Mouse (Mus musculus): ENCODE data around the gene Slc35c1.
"Not testable (repeated sequence)": the region's sequence is repeated elsewhere in the genome, so short reads cannot be mapped to it uniquely, and the experiment has no call there.

Gene Slc35c1

GRCm38 (mm10) chr2:92483505-92483904, 23.2 kb upstream of the Slc35c1 start:
- H3K36me3 ChIP-seq (ENCODE audit: insufficient read depth, low read length) = no peaks in the 10 kb centered on the region
- peaks cover 19% of the 10 kb centered on the region for H3K4me1 ChIP-seq (replicated peaks; ENCODE audit: low read depth, low read length)
- H3K27me3 ChIP-seq (ENCODE audit: insufficient read depth, low read length) = peaks cover 62% of the 10 kb centered on the region
- TF ChIP-seq CTCF (conservative IDR thresholded peaks at IDR 0.05; ENCODE audit: low read length) = no peak
- TF ChIP-seq POU5F1 (IDR thresholded peaks at IDR 0.05; ENCODE audit: borderline replicate concordance, low read length) = no peak
- TF ChIP-seq NANOG (IDR thresholded peaks at IDR 0.05; ENCODE audit: borderline replicate concordance, low read length) = no peak
- H3K9me3 ChIP-seq (ENCODE audit: low read length) = no peaks in the 10 kb centered on the region
- H3K4me3 ChIP-seq (replicated peaks; ENCODE audit: low read length) = no peak overlapping the region

- TF ChIP-seq CTCF (conservative IDR thresholded peaks at IDR 0.05; ENCODE audit: low read length) = no peak
- TF ChIP-seq POU5F1 (IDR thresholded peaks at IDR 0.05; ENCODE audit: borderline replicate concordance, low read length) = no peak
- no peak for TF ChIP-seq NANOG (IDR thresholded peaks at IDR 0.05; ENCODE audit: borderline replicate concordance, low read length)
- Histone ChIP-seq H3K9me3 (ENCODE audit: low read length) (peaks cover 3% of the 10 kb centered on the region), H3K27me3 (ENCODE audit: insufficient read depth, low read length) (peaks cover 54% of the 10 kb centered on the region), H3K4me1 (replicated peaks; ENCODE audit: low read depth, low read length) (peaks cover 25% of the 10 kb centered on the region), H3K4me3 (replicated peaks; ENCODE audit: low read length) (no peak overlapping the region), H3K36me3 (ENCODE audit: insufficient read depth, low read length) (no peaks in the 10 kb centered on the region)
These were observed 22.2 kb upstream of the Slc35c1 start for GRCm38 (mm10) chr2:92482551-92482950.

GRCm38 (mm10) chr2:92478313-92478688, 18.0 kb upstream of the Slc35c1 start:
- TF ChIP-seq POU5F1 (IDR thresholded peaks at IDR 0.05; ENCODE audit: borderline replicate concordance, low read length) = no peak
- TF ChIP-seq NANOG (IDR thresholded peaks at IDR 0.05; ENCODE audit: borderline replicate concordance, low read length) = no peak
- TF ChIP-seq CTCF (conservative IDR thresholded peaks at IDR 0.05; ENCODE audit: low read length) = no peak
- peaks cover 23% of the 10 kb centered on the region for H3K9me3 ChIP-seq (ENCODE audit: low read length)
- H3K27me3 ChIP-seq (ENCODE audit: insufficient read depth, low read length) = peaks cover 13% of the 10 kb centered on the region
- peaks cover 19% of the 10 kb centered on the region for H3K4me1 ChIP-seq (replicated peaks; ENCODE audit: low read depth, low read length)
- no peak overlapping the region for H3K4me3 ChIP-seq (replicated peaks; ENCODE audit: low read length)
- H3K36me3 ChIP-seq (ENCODE audit: insufficient read depth, low read length) = no peaks in the 10 kb centered on the region

GRCm38 (mm10) chr2:92477672-92478312, 17.5 kb upstream of the Slc35c1 start:
- H3K4me3 ChIP-seq (replicated peaks; ENCODE audit: low read length) = no peak overlapping the region
- H3K9me3 ChIP-seq (ENCODE audit: low read length) = peaks cover 23% of the 10 kb centered on the region
- peaks cover 19% of the 10 kb centered on the region for H3K4me1 ChIP-seq (replicated peaks; ENCODE audit: low read depth, low read length)
- TF ChIP-seq NANOG (IDR thresholded peaks at IDR 0.05; ENCODE audit: borderline replicate concordance, low read length) (no peak), POU5F1 (IDR thresholded peaks at IDR 0.05; ENCODE audit: borderline replicate concordance, low read length) (no peak), CTCF (conservative IDR thresholded peaks at IDR 0.05; ENCODE audit: low read length) (no peak)
- H3K27me3 ChIP-seq (ENCODE audit: insufficient read depth, low read length) = peaks cover 7% of the 10 kb centered on the region
- no peaks in the 10 kb centered on the region for H3K36me3 ChIP-seq (ENCODE audit: insufficient read depth, low read length)

- H3K4me3 ChIP-seq (replicated peaks; ENCODE audit: low read length); H3K27me3 ChIP-seq (ENCODE audit: insufficient read depth, low read length); H3K36me3 ChIP-seq (ENCODE audit: insufficient read depth, low read length): not testable (repeated sequence)
- Histone ChIP-seq H3K9me3 (ENCODE audit: low read length) (peaks cover 23% of the 10 kb centered on the region), H3K4me1 (replicated peaks; ENCODE audit: low read depth, low read length) (peaks cover 26% of the 10 kb centered on the region)
These were observed 16.2 kb upstream of the Slc35c1 start for GRCm38 (mm10) chr2:92476580-92476979.

- no peaks in the 10 kb centered on the region for H3K27me3 ChIP-seq (ENCODE audit: insufficient read depth, low read length)
- peaks cover 23% of the 10 kb centered on the region for H3K9me3 ChIP-seq (ENCODE audit: low read length)
- no peak for TF ChIP-seq CTCF (conservative IDR thresholded peaks at IDR 0.05; ENCODE audit: low read length)
- no peak for TF ChIP-seq NANOG (IDR thresholded peaks at IDR 0.05; ENCODE audit: borderline replicate concordance, low read length)
- TF ChIP-seq POU5F1 (IDR thresholded peaks at IDR 0.05; ENCODE audit: borderline replicate concordance, low read length) = no peak
- no peak overlapping the region for H3K4me3 ChIP-seq (replicated peaks; ENCODE audit: low read length)
- peaks cover 27% of the 10 kb centered on the region for H3K4me1 ChIP-seq (replicated peaks; ENCODE audit: low read depth, low read length)
- H3K36me3 ChIP-seq (ENCODE audit: insufficient read depth, low read length) = no peaks in the 10 kb centered on the region
These were observed 15.4 kb upstream of the Slc35c1 start for GRCm38 (mm10) chr2:92475711-92476110.

- no peaks in the 10 kb centered on the region for H3K27me3 ChIP-seq (ENCODE audit: insufficient read depth, low read length)
- TF ChIP-seq CTCF (conservative IDR thresholded peaks at IDR 0.05; ENCODE audit: low read length) (no peak), POU5F1 (IDR thresholded peaks at IDR 0.05; ENCODE audit: borderline replicate concordance, low read length) (no peak), NANOG (IDR thresholded peaks at IDR 0.05; ENCODE audit: borderline replicate concordance, low read length) (no peak)
- H3K4me3 ChIP-seq (replicated peaks; ENCODE audit: low read length) = no peak overlapping the region
- peaks cover 23% of the 10 kb centered on the region for H3K9me3 ChIP-seq (ENCODE audit: low read length)
- H3K36me3 ChIP-seq (ENCODE audit: insufficient read depth, low read length) = no peaks in the 10 kb centered on the region
- peaks cover 27% of the 10 kb centered on the region for H3K4me1 ChIP-seq (replicated peaks; ENCODE audit: low read depth, low read length)
These were observed 14.6 kb upstream of the Slc35c1 start for GRCm38 (mm10) chr2:92474920-92475319.

- peaks cover 19% of the 10 kb centered on the region for H3K4me1 ChIP-seq (replicated peaks; ENCODE audit: low read depth, low read length)
- no peaks in the 10 kb centered on the region for H3K27me3 ChIP-seq (ENCODE audit: insufficient read depth, low read length)
- TF ChIP-seq NANOG (IDR thresholded peaks at IDR 0.05; ENCODE audit: borderline replicate concordance, low read length) (no peak), POU5F1 (IDR thresholded peaks at IDR 0.05; ENCODE audit: borderline replicate concordance, low read length) (no peak), CTCF (conservative IDR thresholded peaks at IDR 0.05; ENCODE audit: low read length) (no peak)
- H3K9me3 ChIP-seq (ENCODE audit: low read length) = peaks cover 16% of the 10 kb centered on the region
- H3K4me3 ChIP-seq (replicated peaks; ENCODE audit: low read length) = no peak overlapping the region
- H3K36me3 ChIP-seq (ENCODE audit: insufficient read depth, low read length) = no peaks in the 10 kb centered on the region
These were observed 11.7 kb upstream of the Slc35c1 start for GRCm38 (mm10) chr2:92471886-92472670.

Measured in E14TG2a.4 (cell line).